Mouse (Mus musculus) erythroblast, embryonic 14.5 days (primary cell): ENCODE measurements around the gene Abhd8. TPM values are rescaled to one million over a fixed set of nuclear protein-coding genes. Genes with fewer than 3 reads are reported as not detected.

ENCODE experiments used
- H3K27me3 ChIP-seq: 2 replicates; pipeline ENCODE4 v1.6.1; 2012; ENCODE audit warnings: inconsistent platforms; ENCODE audit not compliant: control insufficient read depth
- H3K36me3 ChIP-seq: 2 replicates; pipeline ENCODE4 v1.6.1; 2012; ENCODE audit warnings: mild to moderate bottlenecking, inconsistent platforms; ENCODE audit not compliant: control insufficient read depth
- H3K4me1 ChIP-seq: 2 replicates; pipeline ENCODE4 v1.6.1; 2012; ENCODE audit warnings: inconsistent platforms; ENCODE audit not compliant: control insufficient read depth
- H3K4me3 ChIP-seq: replicated peaks from 2 replicates; pipeline ENCODE3; 2012; ENCODE audit warnings: moderate library complexity, mild to moderate bottlenecking, inconsistent platforms
- H3K9me3 ChIP-seq: 2 replicates; pipeline ENCODE4 v1.6.1; 2012; ENCODE audit warnings: low read length, inconsistent platforms, mixed read lengths; ENCODE audit not compliant: control insufficient read depth
- GATA1 ChIP-seq: IDR thresholded peaks from 2 replicates; pipeline ENCODE4 v1.6.1; 2012; ENCODE audit warnings: low read length, inconsistent platforms, mixed read lengths
- TAL1 ChIP-seq: IDR thresholded peaks from 3 replicates; pipeline ENCODE4 v1.6.1; 2012; ENCODE audit warnings: low read length, inconsistent platforms, mixed read lengths
- polyA plus RNA-seq: library from polyadenylated mRNA; stranded (reverse); fragments of >175 nt; gene quantifications from 2 replicates; pipeline ENCODE4 v1.2.3, GENCODE M21; 2012

The Abhd8 gene
- polyA plus RNA-seq, 1 experiment = 4.7 TPM

DNA sequence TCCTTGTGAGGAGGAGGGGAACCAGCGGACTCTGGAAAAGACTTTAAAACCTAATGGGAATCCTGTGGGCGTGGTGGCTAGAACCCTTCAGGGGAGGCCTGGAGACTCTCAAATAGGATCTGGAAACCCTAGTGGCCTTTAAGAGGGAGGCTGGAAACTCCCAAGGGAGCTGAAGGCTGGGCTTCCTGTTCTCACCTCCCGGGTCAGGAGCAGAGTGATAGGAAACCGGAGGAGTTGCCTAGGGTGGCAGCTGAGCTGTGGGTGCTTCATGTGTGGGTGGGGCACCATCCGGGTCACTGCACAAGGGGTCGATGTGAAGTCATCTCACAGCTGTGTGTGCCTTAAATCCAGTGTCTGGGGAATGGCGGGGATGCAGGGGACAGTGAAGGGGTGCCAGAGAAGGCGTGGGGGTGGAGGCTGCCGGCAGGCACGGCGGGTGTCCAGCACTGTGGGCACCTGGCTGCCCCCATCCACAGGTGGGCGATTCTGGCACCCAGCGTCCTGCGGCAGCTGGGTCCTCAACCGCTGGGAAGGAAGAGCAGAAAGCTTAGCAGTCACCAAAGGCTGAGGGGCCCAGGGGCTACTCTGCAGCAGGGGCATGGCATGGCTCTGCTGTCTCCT, 34.5 kb upstream of the Abhd8 start:
- H3K27me3 ChIP-seq = no peaks in the 10 kb centered on the region
- peaks cover 5% of the 10 kb centered on the region for H3K36me3 ChIP-seq
- no peaks in the 10 kb centered on the region for H3K9me3 ChIP-seq
- no peak overlapping the region for H3K4me3 ChIP-seq
- peaks cover 4% of the 10 kb centered on the region for H3K4me1 ChIP-seq
- TF ChIP-seq GATA1 = no peak
- TF ChIP-seq TAL1 = no peak

DNA sequence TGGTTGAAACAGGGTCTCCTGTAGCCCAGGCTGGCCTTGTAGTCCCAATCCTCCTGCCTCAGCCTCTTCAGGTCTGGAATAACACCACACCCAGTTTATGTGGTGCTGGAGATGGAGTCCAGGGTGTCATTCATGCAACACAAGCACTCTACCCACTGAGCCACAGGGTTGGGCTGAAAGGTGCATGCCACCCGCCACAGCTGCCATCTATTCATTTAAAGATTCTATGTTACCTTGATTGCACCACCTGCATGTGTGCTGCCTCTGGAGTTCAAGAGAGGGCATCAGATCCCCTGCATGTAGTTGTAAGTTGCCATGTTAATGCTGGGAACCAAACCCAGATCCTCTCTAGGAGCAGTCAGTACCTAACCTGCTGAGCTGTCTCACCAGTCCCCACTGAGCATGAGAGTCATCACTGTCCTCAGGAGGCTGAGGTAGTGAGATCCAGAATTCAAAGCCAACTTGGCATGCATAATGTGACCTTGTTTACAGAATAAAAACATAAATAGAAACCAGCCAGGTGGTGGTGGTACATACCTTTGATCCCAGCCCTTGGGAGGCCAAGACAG, 33.7 kb upstream of the Abhd8 start:
- Histone ChIP-seq H3K4me3 (no peak overlapping the region), H3K36me3 (peaks cover 14% of the 10 kb centered on the region), H3K27me3 (no peaks in the 10 kb centered on the region), H3K4me1 (peaks cover 7% of the 10 kb centered on the region), H3K9me3 (no peaks in the 10 kb centered on the region)
- TF ChIP-seq TAL1 = no peak
- no peak for TF ChIP-seq GATA1

DNA sequence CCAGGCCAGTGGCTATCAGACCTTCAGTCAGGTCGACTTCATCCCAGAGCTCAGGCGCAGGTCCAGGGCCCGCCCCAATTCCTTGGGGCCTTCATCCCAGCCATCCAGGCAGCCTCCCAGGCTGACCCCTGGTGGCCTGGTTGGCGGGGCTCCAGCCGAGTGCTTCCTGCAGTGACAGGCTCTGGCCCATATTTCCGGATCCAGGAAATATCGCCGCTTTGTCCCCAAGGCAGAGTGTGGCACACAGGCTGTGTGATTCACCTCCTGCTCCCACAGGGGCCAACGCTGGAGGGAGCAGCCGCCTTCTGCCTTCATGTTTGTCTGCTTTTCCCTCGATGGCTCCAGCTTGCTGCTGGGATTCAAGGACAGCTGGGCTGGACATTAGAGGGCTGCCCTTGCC, 33.0 kb upstream of the Abhd8 start:
- Histone ChIP-seq H3K36me3 (peaks cover 21% of the 10 kb centered on the region), H3K9me3 (no peaks in the 10 kb centered on the region), H3K4me3 (no peak overlapping the region), H3K27me3 (no peaks in the 10 kb centered on the region), H3K4me1 (peaks cover 9% of the 10 kb centered on the region)
- TF ChIP-seq GATA1 (no peak), TAL1 (no peak)

DNA sequence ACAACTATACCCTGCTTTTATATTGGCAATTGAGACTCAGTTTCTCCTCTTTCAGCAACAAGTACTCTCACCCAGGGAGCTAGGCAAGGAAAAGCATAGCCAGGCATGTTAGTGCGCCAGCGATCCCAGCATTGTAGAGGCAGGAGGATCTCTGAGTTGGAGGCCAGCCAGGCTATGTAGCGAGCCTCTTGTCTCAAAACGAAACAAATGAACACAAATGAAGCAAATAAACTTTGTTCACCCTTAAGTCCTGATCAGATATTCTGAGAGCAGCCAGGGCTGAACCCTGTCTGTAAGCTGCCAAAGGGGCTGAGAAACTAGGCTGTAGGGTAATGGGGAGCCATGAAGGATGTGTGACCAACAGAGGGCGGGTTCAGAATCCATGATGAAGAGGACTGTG, 32.4 kb upstream of the Abhd8 start:
- Histone ChIP-seq H3K4me1 (peaks cover 9% of the 10 kb centered on the region), H3K36me3 (peaks cover 27% of the 10 kb centered on the region)

DNA sequence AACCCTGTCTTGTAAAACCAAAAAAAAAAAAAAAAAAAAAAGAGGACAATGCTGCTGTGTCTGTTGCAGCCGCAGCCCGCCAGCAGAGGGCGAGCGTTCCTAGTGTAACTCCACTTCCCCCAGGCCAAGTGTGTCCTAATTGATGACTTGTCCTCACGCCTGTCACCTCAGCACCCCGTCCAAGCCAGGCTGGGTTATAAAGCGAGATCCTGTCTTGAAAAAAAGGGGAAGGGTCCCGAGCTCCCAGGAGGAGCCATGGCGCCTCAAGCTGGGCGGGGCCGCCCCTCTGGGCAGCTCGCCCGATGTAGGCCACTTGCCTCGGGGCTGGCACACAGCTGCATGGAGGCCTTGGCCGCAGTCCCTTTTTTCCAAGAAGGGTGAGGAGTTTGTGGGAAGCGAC, 31.6 kb upstream of the Abhd8 start:
- H3K9me3 ChIP-seq = no peaks in the 10 kb centered on the region
- peaks cover 33% of the 10 kb centered on the region for H3K36me3 ChIP-seq
- no peaks in the 10 kb centered on the region for H3K27me3 ChIP-seq
- peaks cover 11% of the 10 kb centered on the region for H3K4me1 ChIP-seq
- TF ChIP-seq TAL1 (no peak), GATA1 (no peak)
- H3K4me3 ChIP-seq = no peak overlapping the region

More for the DNA sequence above, 32.4 kb upstream of the Abhd8 start:
- H3K9me3 ChIP-seq = no peaks in the 10 kb centered on the region
- no peak for TF ChIP-seq TAL1
- no peak for TF ChIP-seq GATA1
- H3K4me3 ChIP-seq = no peak overlapping the region
- no peaks in the 10 kb centered on the region for H3K27me3 ChIP-seq

DNA sequence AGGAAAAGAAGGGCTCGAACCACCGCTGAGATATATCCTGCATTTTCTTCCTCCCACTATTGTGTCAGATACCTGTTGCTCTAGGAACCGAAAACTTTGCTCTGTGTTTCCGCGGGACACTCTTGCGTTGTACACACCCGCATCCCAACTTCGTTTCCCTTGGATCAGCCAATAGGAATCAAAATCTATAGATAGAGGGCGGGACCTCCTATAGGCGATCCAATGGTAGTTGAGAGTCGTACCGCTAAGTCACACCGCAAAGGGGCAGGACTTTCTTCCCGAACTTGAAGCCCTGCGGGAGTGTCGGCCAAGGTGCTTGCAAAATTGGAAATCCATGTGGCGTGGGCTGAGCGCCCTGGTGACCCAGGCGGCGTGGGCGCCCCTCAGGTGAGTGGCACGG, 25.0 kb upstream of the Abhd8 start:
- Histone ChIP-seq H3K27me3 (peaks cover 3% of the 10 kb centered on the region; the same call in 1 of the 2 replicates), H3K4me1 (peaks cover 62% of the 10 kb centered on the region), H3K9me3 (no peaks in the 10 kb centered on the region), H3K4me3 (peak overlapping the region; percentile 85), H3K36me3 (peaks cover 32% of the 10 kb centered on the region)
- TF ChIP-seq GATA1 (no peak), TAL1 (no peak)

DNA sequence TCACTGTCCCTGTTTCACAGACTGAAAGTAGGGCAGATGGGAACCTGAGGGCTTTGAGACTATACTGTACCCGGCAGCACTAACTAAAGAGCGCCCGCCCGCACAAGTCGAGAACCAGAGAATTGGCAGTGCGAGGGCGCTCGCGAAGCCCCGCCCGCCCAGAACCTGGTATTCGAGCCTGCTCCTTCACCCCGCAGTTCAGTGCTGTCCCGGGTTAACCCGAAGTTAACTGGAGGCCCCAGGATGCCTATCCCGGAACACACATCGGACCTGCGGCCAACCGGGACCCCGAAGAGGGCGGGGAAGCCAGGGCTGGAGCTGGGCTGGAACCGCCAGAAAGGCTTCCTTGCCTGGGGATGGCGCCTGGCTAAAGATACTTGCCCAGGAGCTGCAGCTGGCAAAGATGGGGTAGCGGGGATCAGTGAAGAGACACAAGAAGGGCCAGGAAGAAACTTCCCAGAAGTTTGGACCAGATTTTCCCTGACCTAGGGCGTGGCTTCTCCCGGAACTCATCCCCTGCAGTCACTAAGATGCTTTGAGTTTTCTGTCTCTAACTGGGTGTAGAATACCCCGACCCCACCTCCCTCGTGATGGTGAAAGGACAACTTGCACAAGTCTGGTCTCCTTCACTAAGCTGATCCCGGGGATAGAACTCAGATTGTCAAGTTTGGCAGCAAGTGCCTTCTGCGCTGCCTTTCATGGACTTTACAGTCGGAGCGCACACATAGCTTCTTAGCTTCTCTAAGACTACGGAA, 24.4 kb upstream of the Abhd8 start, which contains the start of gene Gtpbp3:
TSS of gene Gtpbp3 (plus strand) at position 413 of the 755 bp plus-strand sequence.
- peak within 1 kb of the TSS; percentile 85 for H3K4me3 ChIP-seq
- peaks cover 3% of the 10 kb centered on the region; the same call in 1 of the 2 replicates for H3K27me3 ChIP-seq
- TF ChIP-seq TAL1 = no peak
- TF ChIP-seq GATA1 = no peak
- no peaks in the 10 kb centered on the region for H3K9me3 ChIP-seq
- peaks cover 64% of the 10 kb centered on the region for H3K4me1 ChIP-seq
- H3K36me3 ChIP-seq = peaks cover 28% of the 10 kb centered on the region

DNA sequence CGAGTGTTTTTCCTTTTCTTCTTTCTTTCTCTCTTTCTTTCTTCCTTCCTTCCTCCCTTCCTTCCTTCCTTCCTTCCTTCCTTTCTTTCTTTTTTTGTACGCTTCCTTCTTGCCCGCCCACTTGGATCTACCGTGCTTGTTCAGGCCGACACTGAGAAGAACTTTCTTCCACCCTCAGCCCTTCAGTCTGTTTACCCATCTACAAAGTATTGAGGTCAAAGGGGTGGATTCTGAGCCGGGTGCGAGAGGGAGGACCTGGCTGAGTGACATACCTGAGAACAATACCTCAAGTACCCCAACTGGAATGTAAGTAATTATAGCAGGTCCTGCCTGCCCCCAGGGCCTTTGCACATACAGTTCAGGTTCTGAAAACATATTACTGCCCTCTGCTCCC, 22.7 kb upstream of the Abhd8 start:
- H3K4me1 ChIP-seq = peaks cover 63% of the 10 kb centered on the region
- TF ChIP-seq TAL1 = no peak
- no peak for TF ChIP-seq GATA1
- no peak overlapping the region for H3K4me3 ChIP-seq
- peaks cover 11% of the 10 kb centered on the region for H3K36me3 ChIP-seq
- H3K9me3 ChIP-seq = no peaks in the 10 kb centered on the region
- peaks cover 3% of the 10 kb centered on the region; the same call in 1 of the 2 replicates for H3K27me3 ChIP-seq
